Mouse (Mus musculus) cerebellum, adult 18-20 months (tissue): ENCODE data around the gene Dcaf12l2.
A peak's percentile ranks its signal among the peaks of the same experiment; 100 is the strongest.

ENCODE experiments used
- DNase-seq, 2 experiments: peaks; one replicate each; pipeline ENCODE4 v3.0.0; 2021

The Dcaf12l2 gene

DNA sequence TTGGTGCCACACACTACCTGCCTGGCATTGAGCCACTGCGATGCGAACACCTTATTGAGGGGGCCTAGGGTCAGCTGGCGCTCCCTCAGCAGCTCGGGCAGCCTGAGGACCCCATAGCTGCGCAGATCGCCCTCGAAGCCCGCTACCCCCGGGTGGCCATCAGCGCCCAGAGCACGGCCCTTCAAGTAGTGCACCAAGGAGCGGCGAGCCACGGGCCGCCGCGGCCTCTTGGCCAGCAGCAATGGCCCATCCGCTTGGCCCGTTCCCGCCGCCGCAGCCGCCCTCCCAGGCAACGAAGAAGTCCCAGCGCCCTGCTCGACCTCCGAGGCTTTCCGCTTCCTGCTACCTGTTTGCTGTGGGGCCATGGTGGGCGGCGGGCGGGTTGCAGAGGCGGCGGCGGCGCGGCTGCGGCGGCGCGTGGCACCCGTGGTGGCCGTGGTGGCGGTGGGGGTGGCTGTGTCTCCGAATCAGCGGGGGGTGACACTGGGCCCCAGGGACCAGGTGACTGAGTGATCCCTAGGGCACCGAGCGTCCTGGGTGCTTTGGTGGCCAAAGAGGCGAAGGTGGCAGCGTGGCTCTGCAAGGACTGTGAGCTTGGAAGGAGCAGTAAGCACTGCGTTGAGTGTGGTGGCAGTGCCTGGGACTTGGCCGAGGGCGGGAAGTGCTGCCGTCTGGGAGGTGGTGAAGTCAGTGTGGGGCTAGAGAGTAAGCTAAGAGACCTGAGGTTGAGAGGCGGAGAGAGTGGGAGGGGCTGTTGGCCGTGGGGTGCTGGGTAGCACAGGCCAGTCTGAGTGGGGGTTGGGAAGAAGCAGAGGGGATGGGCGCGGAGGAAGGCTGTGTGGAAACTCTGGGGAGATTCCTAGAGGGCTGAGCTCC lies at the start of gene Dcaf12l2:
Gene Dcaf12l2, minus strand, starts transcription at position 697 of the 876 bp plus-strand sequence.
- peak; percentile 3 to 5 for DNase-seq

- no peak for DNase-seq
Observed at GRCm38 (mm10) chrX:44367280-44367645, 879 bp downstream of the Dcaf12l2 start.
